Mouse (Mus musculus): ENCODE measurements around the gene Slc2a10.
"Not testable (repeated sequence)": the region's sequence is repeated elsewhere in the genome, so short reads cannot be mapped to it uniquely, and the experiment has no call there.

GRCm38 (mm10) chr2:165550410-165550809 lies 46.8 kb downstream of the Slc2a10 start:
- TF ChIP-seq CTCF (IDR thresholded peaks at IDR 0.05) = 0 out of 2 replicates have a peak, but pooled peaks have one; percentile 15
- TF ChIP-seq POLR2A, EP300 (IDR thresholded peaks at IDR 0.05; ENCODE audit: insufficient read depth, low read depth, low read length): not testable (repeated sequence)

All from heart, adult 2 months (tissue).